Mouse (Mus musculus) B cell, adult 62 days (primary cell): Measurements from ENCODE around the gene Gm15293. TPM values are rescaled to one million over a fixed set of nuclear protein-coding genes. Genes with fewer than 3 reads are reported as not detected.

Experiments used
- total RNA-seq: library from RNA; stranded (reverse); gene quantifications from 4 replicates; pipeline ENCODE4 v1.2.4, GENCODE M21; 2023

The Gm15293 gene
- total RNA-seq = not detected in 4 replicates

DNA sequence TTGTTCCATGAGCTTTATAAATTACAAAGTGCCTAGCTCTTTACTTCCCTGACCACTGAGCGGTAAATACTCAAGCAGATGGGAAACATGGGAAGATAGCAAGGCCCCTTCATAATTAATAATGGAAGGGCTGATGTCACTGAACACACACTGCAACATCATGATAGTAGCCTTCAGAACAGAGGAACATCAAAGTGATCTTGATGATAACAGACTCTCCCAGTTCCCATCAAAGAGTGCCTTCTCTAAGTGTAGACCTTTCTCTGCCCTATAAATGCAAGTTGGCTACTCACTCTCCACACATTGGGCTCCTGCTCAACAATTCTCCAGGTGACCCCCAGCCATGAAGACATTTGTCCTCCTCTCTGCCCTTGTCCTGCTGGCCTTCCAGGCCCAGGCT lies at the start of gene Gm15293:
Gm15293 (plus strand) TSS at position 301 of the 400 bp plus-strand sequence.

GRCm38 (mm10) chr8:21161977-21162376 lies 39.4 kb upstream of the Gm15293 start, which contains the start of gene Defa22:
Defa22 (plus strand) TSS chr8:21162277.

GRCm38 (mm10) chr8:21191314-21191713 lies 10.0 kb upstream of the Gm15293 start, which contains the start of gene Defa31:
Defa31 (plus strand) TSS chr8:21191614.

Other genes with a start within 250 kb of the Gm15293 start
- gene Defa21, start 176.0 kb upstream of the Gm15293 start, total RNA-seq = not detected in 4 replicates
- gene Defa23, start 146.5 kb upstream of the Gm15293 start, total RNA-seq = not detected in 4 replicates
- not detected in 4 replicates for gene Defa35, start 136.5 kb upstream of the Gm15293 start, total RNA-seq
- not detected in 4 replicates for gene Defa25, start 117.1 kb upstream of the Gm15293 start, total RNA-seq
- gene Gm14851, start 105.5 kb upstream of the Gm15293 start, total RNA-seq = not detected in 4 replicates
- not detected in 4 replicates for gene Defa30, start 66.9 kb upstream of the Gm15293 start, total RNA-seq
- gene Defa22, start 39.3 kb upstream of the Gm15293 start, total RNA-seq = not detected in 4 replicates
- gene Defa31, start 9.9 kb upstream of the Gm15293 start, total RNA-seq = not detected in 4 replicates
- not detected in 4 replicates for gene Gm15292, start 48.2 kb downstream of the Gm15293 start, total RNA-seq
- gene Defa27, start 114.0 kb downstream of the Gm15293 start, total RNA-seq = not detected in 4 replicates
- not detected in 4 replicates for gene Defa29, start 125.5 kb downstream of the Gm15293 start, total RNA-seq
- gene Defa2, start 177.0 kb downstream of the Gm15293 start, total RNA-seq = not detected in 4 replicates
- not detected in 4 replicates for gene Defa33, start 190.2 kb downstream of the Gm15293 start, total RNA-seq
- gene Defa36, start 225.8 kb downstream of the Gm15293 start, total RNA-seq = not detected in 4 replicates